Mouse (Mus musculus): Measurements from ENCODE around the gene Pigo. TPM values are rescaled to one million over a fixed set of nuclear protein-coding genes. Genes with fewer than 3 reads are reported as not detected.

Gene Pigo
- 11.8 and 17.2 TPM in 2 replicates for total RNA-seq (2014; fragmentation: Nextera tagmentation)
- total RNA-seq (2017) = 9.4 and 9.7 TPM in 2 replicates
- polyA plus RNA-seq (2012) = 11.2 and 11.6 TPM in 2 replicates

DNA sequence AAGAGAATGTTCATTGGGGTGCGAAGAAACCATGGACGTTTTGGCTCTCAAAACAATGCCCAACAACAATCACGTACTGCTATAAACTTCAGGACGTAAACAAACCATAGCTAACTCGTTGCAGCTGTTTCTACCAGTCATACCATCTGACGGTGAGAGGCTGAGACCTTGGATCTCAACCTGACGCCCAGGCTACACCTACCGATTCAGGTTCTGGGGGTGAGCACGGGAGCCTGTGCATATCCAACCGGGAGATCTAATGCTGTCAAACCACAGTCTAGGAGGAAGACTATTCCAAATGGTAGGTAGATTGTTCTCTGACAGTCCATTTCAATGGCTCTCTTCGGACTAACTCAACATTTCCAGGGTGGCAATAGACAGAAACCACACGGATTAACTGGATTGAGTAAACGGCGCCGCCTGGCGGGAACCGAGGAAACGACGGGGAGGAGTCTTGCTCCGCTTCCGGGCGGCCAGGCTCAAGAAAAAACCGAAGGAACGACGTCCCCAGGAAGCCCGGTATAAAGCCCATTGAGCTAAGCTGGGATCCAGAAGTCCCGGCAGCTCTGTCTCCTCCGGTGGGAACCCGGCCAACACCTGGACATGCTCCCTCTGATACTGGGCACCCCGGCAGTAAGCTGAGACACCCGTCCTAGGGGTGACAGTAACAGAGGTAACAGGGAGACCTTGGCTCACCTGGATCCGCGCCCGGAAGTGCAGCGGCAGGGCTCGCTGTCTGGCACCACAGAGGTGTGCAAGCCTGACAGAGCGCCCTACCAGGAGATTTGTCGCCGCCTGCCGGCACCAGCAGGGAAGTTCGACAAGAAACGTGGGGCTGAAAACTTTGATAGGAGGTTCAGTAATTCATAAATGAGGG, at the start of gene Pigo:
Gene Pigo (minus strand): TSS at position 736 of the 877 bp plus-strand sequence.
- TF ChIP-seq CTCF (IDR thresholded peaks at IDR 0.05; ENCODE audit: low read depth, low read length) (peak; percentile 59; the same call in 1 of the 2 replicates), TAL1 (conservative IDR thresholded peaks at IDR 0.05; ENCODE audit: low read depth, low read length) (no peak)
- Histone ChIP-seq H3K4me1 (ENCODE audit: insufficient read depth, low read depth, low read length) (peaks cover 66% of the 10 kb centered on the region), H3K4me3 (ENCODE audit: low read depth, low read length) (peak within 1 kb of the TSS; percentile 76), H3K27me3 (ENCODE audit: insufficient read depth, low read length) (peaks cover 2% of the 10 kb centered on the region; the same call in 1 of the 2 replicates), H3K36me3 (replicated peaks) (peaks cover 92% of the 10 kb centered on the region), H3K9me3 (replicated peaks) (no peaks in the 10 kb centered on the region)
- ATAC-seq (ENCODE audit: extremely low read depth, insufficient number of reproducible peaks, low FRiP score, poor library complexity, severe bottlenecking) (peak; percentile 72), DNase-seq (ENCODE audit: low spot score) (peak; percentile 81)

DNA sequence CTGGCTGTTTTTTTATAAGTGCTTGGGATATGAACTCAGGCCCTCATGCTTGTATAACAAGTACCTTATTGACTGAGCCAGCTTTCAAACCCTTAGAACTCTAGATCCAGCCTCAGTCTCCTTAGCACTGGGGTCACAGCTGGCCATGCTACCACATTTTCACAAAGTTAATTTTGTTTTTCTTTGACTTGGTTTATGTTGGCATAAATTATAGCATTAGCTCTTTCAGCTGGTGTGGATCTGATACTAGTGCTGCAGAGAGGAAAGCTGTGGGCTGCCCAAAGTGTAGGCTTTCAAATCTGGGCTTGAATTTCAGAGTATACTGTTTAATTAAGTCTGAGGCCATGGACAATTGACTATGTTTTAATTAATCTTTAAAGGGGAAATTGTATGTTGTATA, 49.3 kb upstream of the Pigo start:
- Histone ChIP-seq H3K4me3 (ENCODE audit: low read depth, low read length) (no peak overlapping the region), H3K4me1 (ENCODE audit: insufficient read depth, low read depth, low read length) (no peaks in the 10 kb centered on the region), H3K36me3 (replicated peaks) (no peaks in the 10 kb centered on the region), H3K9me3 (replicated peaks) (no peaks in the 10 kb centered on the region), H3K27me3 (ENCODE audit: insufficient read depth, low read length) (peaks cover 12% of the 10 kb centered on the region)
- no peak for TF ChIP-seq GATA2 (IDR thresholded peaks at IDR 0.05; ENCODE audit: borderline replicate concordance, low read depth, low read length)
- TF ChIP-seq CTCF (IDR thresholded peaks at IDR 0.05; ENCODE audit: low read depth, low read length) = no peak
- no peak for TF ChIP-seq POLR2AphosphoS5 (IDR thresholded peaks at IDR 0.05; ENCODE audit: insufficient replicate concordance, low read depth, low read length)
- TF ChIP-seq GATA1 (IDR thresholded peaks at IDR 0.05; ENCODE audit: borderline replicate concordance, low read length) = no peak
- TF ChIP-seq TAL1 (conservative IDR thresholded peaks at IDR 0.05; ENCODE audit: low read depth, low read length) = no peak
- ATAC-seq (ENCODE audit: extremely low read depth, insufficient number of reproducible peaks, low FRiP score, poor library complexity, severe bottlenecking) (no peak), DNase-seq (ENCODE audit: low spot score) (no peak)

DNA sequence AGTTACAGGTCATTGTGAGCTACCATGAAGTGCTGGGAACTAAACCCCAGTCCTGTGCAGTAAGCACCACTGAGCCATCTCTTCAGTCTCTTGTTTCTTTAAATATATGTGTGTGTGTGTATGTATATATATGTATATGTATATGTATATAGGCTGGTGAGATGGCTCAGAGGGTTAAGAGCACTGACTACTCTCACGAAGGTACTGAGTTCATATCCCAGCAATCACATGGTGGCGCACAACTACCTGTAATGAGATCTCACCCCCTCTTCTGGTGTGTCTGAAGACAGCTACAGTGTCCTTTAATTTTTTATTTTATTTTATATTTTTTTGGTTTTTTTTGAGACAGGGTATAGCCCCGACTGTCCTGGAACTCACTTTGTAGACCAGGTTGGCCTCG, 39.9 kb upstream of the Pigo start:
- DNase-seq (ENCODE audit: low spot score) (no peak), ATAC-seq (ENCODE audit: extremely low read depth, insufficient number of reproducible peaks, low FRiP score, poor library complexity, severe bottlenecking) (no peak)
- no peak for TF ChIP-seq TAL1 (conservative IDR thresholded peaks at IDR 0.05; ENCODE audit: low read depth, low read length)
- no peak for TF ChIP-seq GATA1 (IDR thresholded peaks at IDR 0.05; ENCODE audit: borderline replicate concordance, low read length)
- no peak for TF ChIP-seq CTCF (IDR thresholded peaks at IDR 0.05; ENCODE audit: low read depth, low read length)
- no peak for TF ChIP-seq POLR2AphosphoS5 (IDR thresholded peaks at IDR 0.05; ENCODE audit: insufficient replicate concordance, low read depth, low read length)
- no peak for TF ChIP-seq GATA2 (IDR thresholded peaks at IDR 0.05; ENCODE audit: borderline replicate concordance, low read depth, low read length)
- no peaks in the 10 kb centered on the region for H3K36me3 ChIP-seq (replicated peaks)
- no peak overlapping the region for H3K4me3 ChIP-seq (ENCODE audit: low read depth, low read length)
- peaks cover 12% of the 10 kb centered on the region; the same call in 1 of the 2 replicates for H3K27me3 ChIP-seq (ENCODE audit: insufficient read depth, low read length)
- no peaks in the 10 kb centered on the region for H3K4me1 ChIP-seq (ENCODE audit: insufficient read depth, low read depth, low read length)
- H3K9me3 ChIP-seq (replicated peaks) = no peaks in the 10 kb centered on the region

DNA sequence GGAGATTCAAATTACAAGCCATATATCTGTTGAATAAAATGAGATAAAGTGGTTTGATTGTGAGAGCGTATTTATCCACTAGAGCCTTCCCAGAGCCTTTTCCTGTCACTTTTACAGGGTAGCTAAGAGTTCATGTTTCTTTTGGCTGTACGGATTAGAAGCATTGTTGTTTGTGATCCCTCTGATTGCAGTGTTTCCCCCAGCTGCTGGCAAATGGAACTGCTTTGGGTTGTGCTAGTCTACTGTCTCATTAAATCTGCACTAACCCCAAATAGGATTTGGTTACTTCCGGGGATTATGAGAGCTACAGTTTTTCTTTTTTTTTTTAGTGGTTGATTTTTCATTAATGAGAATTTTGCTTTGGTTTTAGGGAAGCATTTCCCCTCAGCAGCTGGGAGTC, 34.7 kb upstream of the Pigo start:
- H3K27me3 ChIP-seq (ENCODE audit: insufficient read depth, low read length) = peaks cover 29% of the 10 kb centered on the region
- no peak for ATAC-seq (ENCODE audit: extremely low read depth, insufficient number of reproducible peaks, low FRiP score, poor library complexity, severe bottlenecking)
- H3K9me3 ChIP-seq (replicated peaks) = peaks cover 8% of the 10 kb centered on the region

DNA sequence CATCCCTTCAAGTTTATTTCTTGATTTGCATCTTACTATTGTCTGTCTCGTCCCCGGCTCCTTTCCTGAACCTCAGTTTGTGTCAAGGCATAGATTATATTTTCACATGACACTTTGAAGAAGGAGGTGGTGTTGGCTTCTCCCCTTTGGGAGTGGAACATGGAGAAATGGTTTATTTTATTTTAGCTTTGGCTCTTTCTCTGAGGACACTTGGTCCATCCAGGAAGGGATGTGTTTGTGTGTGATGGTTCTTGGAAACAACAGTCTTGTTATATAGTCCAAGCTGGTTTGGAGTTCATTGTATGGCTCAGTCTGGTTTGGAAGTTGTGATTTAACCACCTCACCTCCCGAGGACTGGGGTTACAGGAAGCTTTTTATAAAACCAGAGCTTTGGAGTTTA, 34.1 kb upstream of the Pigo start:
- Histone ChIP-seq H3K9me3 (replicated peaks) (peaks cover 8% of the 10 kb centered on the region), H3K4me1 (ENCODE audit: insufficient read depth, low read depth, low read length) (peaks cover 12% of the 10 kb centered on the region), H3K4me3 (ENCODE audit: low read depth, low read length) (no peak overlapping the region), H3K36me3 (replicated peaks) (no peaks in the 10 kb centered on the region), H3K27me3 (ENCODE audit: insufficient read depth, low read length) (peaks cover 29% of the 10 kb centered on the region)
- ATAC-seq (ENCODE audit: extremely low read depth, insufficient number of reproducible peaks, low FRiP score, poor library complexity, severe bottlenecking) (no peak), DNase-seq (ENCODE audit: low spot score) (no peak)
- TF ChIP-seq GATA2 (IDR thresholded peaks at IDR 0.05; ENCODE audit: borderline replicate concordance, low read depth, low read length) (no peak), CTCF (IDR thresholded peaks at IDR 0.05; ENCODE audit: low read depth, low read length) (no peak)

More for the DNA sequence above, 34.7 kb upstream of the Pigo start:
- Histone ChIP-seq H3K4me3 (ENCODE audit: low read depth, low read length) (no peak overlapping the region), H3K36me3 (replicated peaks) (no peaks in the 10 kb centered on the region), H3K4me1 (ENCODE audit: insufficient read depth, low read depth, low read length) (peaks cover 12% of the 10 kb centered on the region)
- no peak for DNase-seq (ENCODE audit: low spot score)
- TF ChIP-seq TAL1 (conservative IDR thresholded peaks at IDR 0.05; ENCODE audit: low read depth, low read length) (no peak), CTCF (IDR thresholded peaks at IDR 0.05; ENCODE audit: low read depth, low read length) (no peak), POLR2AphosphoS5 (IDR thresholded peaks at IDR 0.05; ENCODE audit: insufficient replicate concordance, low read depth, low read length) (no peak), GATA1 (IDR thresholded peaks at IDR 0.05; ENCODE audit: borderline replicate concordance, low read length) (no peak), GATA2 (IDR thresholded peaks at IDR 0.05; ENCODE audit: borderline replicate concordance, low read depth, low read length) (no peak)

DNA sequence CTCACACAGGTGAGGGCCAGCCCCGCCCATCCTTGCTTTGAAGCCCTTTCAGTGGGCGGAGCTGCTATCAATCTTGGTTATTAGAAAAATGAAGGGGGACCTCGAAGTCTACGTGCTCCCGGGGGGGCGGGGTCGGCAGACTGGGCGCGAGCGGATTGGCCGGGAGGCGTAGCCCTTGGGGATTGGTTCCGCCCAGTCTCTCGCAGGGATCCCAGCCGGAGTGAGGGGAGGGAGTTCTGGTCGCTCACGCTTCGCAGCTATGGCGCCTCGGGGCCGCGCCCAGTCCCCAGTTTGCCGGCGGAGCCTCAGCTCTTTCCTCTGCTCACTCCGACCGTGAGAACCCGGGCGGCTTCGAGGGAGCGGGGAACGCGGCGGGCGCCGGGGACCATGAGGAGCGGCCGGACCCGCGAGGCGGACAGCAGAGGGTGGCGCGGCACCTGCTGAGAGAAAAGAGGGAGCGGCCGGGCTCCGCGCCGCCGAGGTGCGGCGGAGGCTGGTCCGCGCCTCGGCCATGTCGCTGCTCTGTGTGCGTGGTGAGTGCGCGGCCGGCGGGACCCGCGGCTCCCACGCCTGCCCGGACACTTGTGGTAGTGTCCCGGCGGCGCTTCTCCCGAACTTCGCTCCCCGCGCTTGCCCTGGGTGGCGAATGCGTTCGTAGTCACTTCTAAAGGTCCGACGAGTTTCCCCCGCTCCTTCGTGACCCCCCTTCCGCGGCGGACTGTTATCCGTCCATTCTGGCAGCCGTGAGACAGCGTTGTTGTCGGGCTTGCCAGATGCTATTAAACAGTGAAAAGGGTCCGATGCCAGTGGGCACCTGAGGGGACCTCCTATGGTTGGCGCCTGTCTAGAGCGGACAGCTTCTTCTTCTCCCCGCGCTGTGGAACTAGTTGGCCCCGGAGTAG, 33.4 kb upstream of the Pigo start, which contains the start of gene Unc13b:
Gene Unc13b (plus strand): TSS at position 201 of the 902 bp plus-strand sequence.
- peak within 1 kb of the TSS; percentile 69 for H3K4me3 ChIP-seq (ENCODE audit: low read depth, low read length)
- peaks cover 8% of the 10 kb centered on the region for H3K9me3 ChIP-seq (replicated peaks)
- peaks cover 12% of the 10 kb centered on the region for H3K4me1 ChIP-seq (ENCODE audit: insufficient read depth, low read depth, low read length)
- no peaks in the 10 kb centered on the region for H3K36me3 ChIP-seq (replicated peaks)
- ATAC-seq (ENCODE audit: extremely low read depth, insufficient number of reproducible peaks, low FRiP score, poor library complexity, severe bottlenecking) = peak; percentile 15
- TF ChIP-seq GATA2 (IDR thresholded peaks at IDR 0.05; ENCODE audit: borderline replicate concordance, low read depth, low read length) = no peak
- no peak for TF ChIP-seq TAL1 (conservative IDR thresholded peaks at IDR 0.05; ENCODE audit: low read depth, low read length)
- no peak for TF ChIP-seq GATA1 (IDR thresholded peaks at IDR 0.05; ENCODE audit: borderline replicate concordance, low read length)
- no peak for TF ChIP-seq POLR2AphosphoS5 (IDR thresholded peaks at IDR 0.05; ENCODE audit: insufficient replicate concordance, low read depth, low read length)
- no peak for TF ChIP-seq CTCF (IDR thresholded peaks at IDR 0.05; ENCODE audit: low read depth, low read length)
- peaks cover 29% of the 10 kb centered on the region for H3K27me3 ChIP-seq (ENCODE audit: insufficient read depth, low read length)
- peak; percentile 43 for DNase-seq (ENCODE audit: low spot score)
